Mouse (Mus musculus): ENCODE data around the gene Cyp1a2. TPM values are rescaled to one million over a fixed set of nuclear protein-coding genes. Genes with fewer than 3 reads are reported as not detected.

Cyp1a2 gene
- total RNA-seq, 2 experiments from 2014 or later = not detected

GRCm38 (mm10) chr9:57647286-57648108 is 36.0 kb downstream of the Cyp1a2 start:
- ATAC-seq (replicated peaks; ENCODE audit: poor library complexity) = no peak

- ATAC-seq (replicated peaks; ENCODE audit: poor library complexity) = peak; percentile 57
Observed at GRCm38 (mm10) chr9:57646551-57647103, 36.9 kb downstream of the Cyp1a2 start.

GRCm38 (mm10) chr9:57644944-57645893 is 38.3 kb downstream of the Cyp1a2 start:
- peak; percentile 61 for ATAC-seq (replicated peaks; ENCODE audit: poor library complexity)

- no peak for ATAC-seq (replicated peaks; ENCODE audit: poor library complexity)
Observed at GRCm38 (mm10) chr9:57644442-57644943, 39.0 kb downstream of the Cyp1a2 start.

GRCm38 (mm10) chr9:57643856-57644180 is 39.7 kb downstream of the Cyp1a2 start:
- ATAC-seq (replicated peaks; ENCODE audit: poor library complexity) = peak; percentile 27

- ATAC-seq (replicated peaks; ENCODE audit: poor library complexity) = no peak
Observed at GRCm38 (mm10) chr9:57643169-57643855, 40.2 kb downstream of the Cyp1a2 start.

- no peak for ATAC-seq (replicated peaks; ENCODE audit: poor library complexity)
Observed at GRCm38 (mm10) chr9:57641775-57642550, 41.5 kb downstream of the Cyp1a2 start.

GRCm38 (mm10) chr9:57641022-57641421 is 42.5 kb downstream of the Cyp1a2 start:
- ATAC-seq (replicated peaks; ENCODE audit: poor library complexity) = no peak

- ATAC-seq (replicated peaks; ENCODE audit: poor library complexity) = peak; percentile 62
Observed at GRCm38 (mm10) chr9:57640384-57640783, 43.1 kb downstream of the Cyp1a2 start.

GRCm38 (mm10) chr9:57639661-57640328 is 43.7 kb downstream of the Cyp1a2 start:
- no peak for ATAC-seq (replicated peaks; ENCODE audit: poor library complexity)

- peak; percentile 62 for ATAC-seq (replicated peaks; ENCODE audit: poor library complexity)
Observed at GRCm38 (mm10) chr9:57638651-57639459, 44.6 kb downstream of the Cyp1a2 start.

GRCm38 (mm10) chr9:57637741-57638322 is 45.7 kb downstream of the Cyp1a2 start:
- peak; percentile 21 for ATAC-seq (replicated peaks; ENCODE audit: poor library complexity)

GRCm38 (mm10) chr9:57637272-57637671 is 46.2 kb downstream of the Cyp1a2 start:
- ATAC-seq (replicated peaks; ENCODE audit: poor library complexity) = no peak

GRCm38 (mm10) chr9:57633481-57634024 is 50.0 kb downstream of the Cyp1a2 start:
- peak; percentile 68 for ATAC-seq (replicated peaks; ENCODE audit: poor library complexity)

GRCm38 (mm10) chr9:57629118-57629874 is 54.2 kb downstream of the Cyp1a2 start:
- peak; percentile 64 for ATAC-seq (replicated peaks; ENCODE audit: poor library complexity)

GRCm38 (mm10) chr9:57628717-57629116 is 54.8 kb downstream of the Cyp1a2 start:
- no peak for ATAC-seq (replicated peaks; ENCODE audit: poor library complexity)

- ATAC-seq (replicated peaks; ENCODE audit: poor library complexity) = no peak
Observed at GRCm38 (mm10) chr9:57627892-57628291, 55.6 kb downstream of the Cyp1a2 start.
